Mouse (Mus musculus): ENCODE data around the gene Irs3. TPM values are rescaled to one million over a fixed set of nuclear protein-coding genes. Genes with fewer than 3 reads are reported as not detected.
"Not testable (repeated sequence)": the region's sequence is repeated elsewhere in the genome, so short reads cannot be mapped to it uniquely, and the experiment has no call there.

Irs3 gene
- polyA plus RNA-seq, 1 experiment from 2014 or later, result 0.16 TPM

- not testable (repeated sequence) for H3K4me1 ChIP-seq (ENCODE audit: control insufficient read depth, insufficient read depth, low read depth, low read length); H3K9me3 ChIP-seq (ENCODE audit: control insufficient read depth, low read length); ATAC-seq; H3K9ac ChIP-seq (ENCODE audit: low read depth, low read length); H3K36me3 ChIP-seq (ENCODE audit: control insufficient read depth, insufficient read depth, low read length); H3K4me2 ChIP-seq (ENCODE audit: low read length); H3K27me3 ChIP-seq (replicated peaks; ENCODE audit: control insufficient read depth, insufficient read depth, low read length); H3K4me3 ChIP-seq (ENCODE audit: low read length); H3K27ac ChIP-seq (ENCODE audit: low read depth, low read length)
- 90% methylated on average over 2 of the region's 2 CpGs for WGBS
Observed at GRCm38 (mm10) chr5:137614921-137615320, 30.6 kb downstream of the Irs3 start.

DNA sequence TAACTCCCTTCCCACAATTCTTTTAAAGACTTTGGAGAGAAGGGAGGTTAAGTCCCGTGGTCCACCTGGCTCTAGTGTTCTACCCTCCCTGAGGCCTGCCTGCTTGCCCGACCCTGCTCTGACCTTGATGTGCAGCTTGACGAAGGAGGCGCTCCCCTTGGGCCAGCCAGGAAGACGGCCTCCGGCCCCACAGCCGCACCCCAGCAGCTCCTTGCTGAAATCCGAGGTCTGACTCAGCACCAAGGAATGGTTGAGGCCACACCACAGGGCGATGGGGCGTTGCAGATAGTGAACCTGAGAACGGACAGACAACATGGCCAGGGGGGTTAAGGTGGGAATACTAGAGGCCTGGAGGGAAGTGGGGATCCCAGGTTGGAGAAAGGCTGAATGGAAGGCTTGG is 32.0 kb downstream of the Irs3 start, which contains the start of gene Pcolce:
Gene Pcolce, minus strand, starts transcription at position 235 of the 400 bp plus-strand sequence.
- H3K4me1 ChIP-seq (ENCODE audit: control insufficient read depth, insufficient read depth, low read depth, low read length), result peaks cover under 1% of the 10 kb centered on the region; the same call in 1 of the 2 replicates
- H3K9me3 ChIP-seq (ENCODE audit: control insufficient read depth, low read length), result no peaks in the 10 kb centered on the region
- H3K4me3 ChIP-seq (ENCODE audit: low read length), result no peak within 1 kb of the TSS
- ATAC-seq, result no peak
- no peak within 1 kb of the TSS for H3K4me2 ChIP-seq (ENCODE audit: low read length)
- no peak within 1 kb of the TSS for H3K27ac ChIP-seq (ENCODE audit: low read depth, low read length)
- no peak within 1 kb of the TSS for H3K9ac ChIP-seq (ENCODE audit: low read depth, low read length)
- 59% methylated on average over 11 of the region's 11 CpGs for WGBS
- H3K36me3 ChIP-seq (ENCODE audit: control insufficient read depth, insufficient read depth, low read length), result no peaks in the 10 kb centered on the region
- H3K27me3 ChIP-seq (replicated peaks; ENCODE audit: control insufficient read depth, insufficient read depth, low read length), result no peaks in the 10 kb centered on the region

- no peaks in the 10 kb centered on the region for H3K36me3 ChIP-seq (ENCODE audit: control insufficient read depth, insufficient read depth, low read length)
- WGBS, result 82% methylated on average over 5 of the region's 5 CpGs
- H3K9ac ChIP-seq (ENCODE audit: low read depth, low read length), result no peak overlapping the region
Observed at GRCm38 (mm10) chr5:137613076-137613475, 32.4 kb downstream of the Irs3 start.

DNA sequence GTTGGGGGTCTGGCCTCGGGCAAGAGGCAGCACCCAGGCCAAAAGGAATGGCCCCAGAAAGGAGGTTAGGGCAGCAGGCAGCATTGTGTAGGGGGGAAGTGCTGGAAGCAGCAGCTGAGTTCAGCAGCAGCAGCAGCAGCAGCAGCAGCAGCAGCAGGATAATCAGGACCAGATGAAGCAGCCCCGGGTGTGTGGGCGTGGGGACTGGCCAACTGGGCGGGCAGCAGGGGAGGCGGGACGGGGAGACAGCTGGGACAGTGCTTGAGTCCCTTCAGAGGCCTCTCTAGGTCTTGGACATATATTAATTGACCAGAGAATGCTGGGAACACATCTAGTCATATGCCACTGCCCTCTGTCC is 34.3 kb downstream of the Irs3 start:
- Histone ChIP-seq H3K4me3 (ENCODE audit: low read length) (no peak overlapping the region; the same call in 1 of the 2 replicates), H3K27me3 (replicated peaks; ENCODE audit: control insufficient read depth, insufficient read depth, low read length) (no peaks in the 10 kb centered on the region), H3K9ac (ENCODE audit: low read depth, low read length) (peak overlapping the region; percentile 3; the same call in 1 of the 2 replicates), H3K4me1 (ENCODE audit: control insufficient read depth, insufficient read depth, low read depth, low read length) (peaks cover 6% of the 10 kb centered on the region), H3K27ac (ENCODE audit: low read depth, low read length) (no peak overlapping the region), H3K36me3 (ENCODE audit: control insufficient read depth, insufficient read depth, low read length) (no peaks in the 10 kb centered on the region), H3K4me2 (ENCODE audit: low read length) (no peak overlapping the region), H3K9me3 (ENCODE audit: control insufficient read depth, low read length) (no peaks in the 10 kb centered on the region)
- 31% methylated on average over 6 of the region's 6 CpGs for WGBS
- ATAC-seq, result no peak

More at GRCm38 (mm10) chr5:137613076-137613475, 32.4 kb downstream of the Irs3 start:
- Histone ChIP-seq H3K4me2 (ENCODE audit: low read length) (no peak overlapping the region), H3K9me3 (ENCODE audit: control insufficient read depth, low read length) (no peaks in the 10 kb centered on the region), H3K4me1 (ENCODE audit: control insufficient read depth, insufficient read depth, low read depth, low read length) (peaks cover 6% of the 10 kb centered on the region), H3K27me3 (replicated peaks; ENCODE audit: control insufficient read depth, insufficient read depth, low read length) (no peaks in the 10 kb centered on the region), H3K4me3 (ENCODE audit: low read length) (no peak overlapping the region), H3K27ac (ENCODE audit: low read depth, low read length) (no peak overlapping the region)
- ATAC-seq, result no peak

DNA sequence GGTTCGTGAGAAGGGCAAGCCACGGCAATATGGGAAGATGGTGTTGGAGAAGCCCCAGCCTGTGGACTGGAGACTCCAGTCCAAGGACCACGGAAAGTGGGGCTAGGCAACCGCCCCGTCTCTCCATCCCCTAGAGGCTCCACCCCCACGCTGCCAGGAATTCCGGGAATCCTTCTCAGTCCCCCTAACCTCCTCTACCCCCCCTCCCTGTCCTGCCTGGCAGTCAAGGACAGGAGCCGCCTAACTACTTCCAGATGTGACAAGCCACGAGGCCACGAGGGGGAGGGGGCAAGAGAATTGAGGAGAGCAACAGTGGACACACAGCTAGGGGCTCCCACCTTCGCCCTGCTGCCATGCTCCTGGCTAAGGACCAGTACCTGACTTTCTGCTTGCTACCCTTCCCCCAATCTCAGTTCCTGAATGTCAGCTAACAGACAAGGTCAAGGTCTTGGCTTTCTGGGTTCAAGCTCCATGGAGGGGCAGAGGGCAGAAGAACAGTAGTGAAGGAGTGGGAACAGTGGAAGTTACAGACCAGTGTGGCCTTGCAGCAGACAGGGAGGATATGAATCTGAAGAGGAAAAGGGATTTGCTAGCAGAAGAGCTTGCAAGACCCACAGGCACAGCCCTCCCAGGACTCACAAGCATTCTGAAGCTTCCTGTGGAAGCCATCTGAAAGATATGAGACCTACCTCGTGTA is 34.8 kb downstream of the Irs3 start:
- Histone ChIP-seq H3K27me3 (replicated peaks; ENCODE audit: control insufficient read depth, insufficient read depth, low read length) (no peaks in the 10 kb centered on the region), H3K4me1 (ENCODE audit: control insufficient read depth, insufficient read depth, low read depth, low read length) (peaks cover 6% of the 10 kb centered on the region), H3K9ac (ENCODE audit: low read depth, low read length) (peak overlapping the region; percentile 13; the same call in 1 of the 2 replicates), H3K4me3 (ENCODE audit: low read length) (no peak overlapping the region; the same call in 1 of the 2 replicates), H3K4me2 (ENCODE audit: low read length) (no peak overlapping the region), H3K36me3 (ENCODE audit: control insufficient read depth, insufficient read depth, low read length) (no peaks in the 10 kb centered on the region), H3K9me3 (ENCODE audit: control insufficient read depth, low read length) (no peaks in the 10 kb centered on the region), H3K27ac (ENCODE audit: low read depth, low read length) (no peak overlapping the region)
- 23% methylated on average over 11 of the region's 12 CpGs for WGBS
- no peak for ATAC-seq

DNA sequence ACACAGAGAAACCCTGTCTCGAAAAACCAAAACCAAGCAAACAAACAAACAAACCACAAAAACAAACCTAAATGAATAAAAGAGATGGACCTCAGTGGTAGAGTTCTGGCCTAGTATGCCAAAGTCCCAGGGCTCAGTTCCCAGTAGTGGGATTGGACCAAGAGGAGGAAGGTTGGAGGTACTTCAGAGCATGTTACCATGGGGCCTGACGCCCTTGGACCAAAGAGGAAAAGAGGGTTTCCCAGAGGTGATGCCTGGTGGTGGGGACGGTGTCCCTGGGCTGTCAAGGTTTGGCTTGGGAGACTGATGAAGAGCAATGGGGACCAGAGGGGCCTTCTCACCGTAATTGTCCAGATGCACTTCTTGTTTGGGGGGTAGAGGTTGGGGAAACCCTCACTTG is 35.5 kb downstream of the Irs3 start:
- no peak overlapping the region for H3K9ac ChIP-seq (ENCODE audit: low read depth, low read length)
- no peaks in the 10 kb centered on the region for H3K36me3 ChIP-seq (ENCODE audit: control insufficient read depth, insufficient read depth, low read length)
- no peaks in the 10 kb centered on the region for H3K9me3 ChIP-seq (ENCODE audit: control insufficient read depth, low read length)
- no peak overlapping the region for H3K4me2 ChIP-seq (ENCODE audit: low read length)
- H3K27ac ChIP-seq (ENCODE audit: low read depth, low read length), result no peak overlapping the region
- H3K27me3 ChIP-seq (replicated peaks; ENCODE audit: control insufficient read depth, insufficient read depth, low read length), result no peaks in the 10 kb centered on the region
- H3K4me1 ChIP-seq (ENCODE audit: control insufficient read depth, insufficient read depth, low read depth, low read length), result peaks cover 6% of the 10 kb centered on the region
- ATAC-seq, result no peak
- H3K4me3 ChIP-seq (ENCODE audit: low read length), result no peak overlapping the region
- 74% methylated on average over 4 of the region's 4 CpGs for WGBS

GRCm38 (mm10) chr5:137609292-137609691 is 36.2 kb downstream of the Irs3 start:
- Histone ChIP-seq H3K9me3 (ENCODE audit: control insufficient read depth, low read length) (no peaks in the 10 kb centered on the region), H3K27me3 (replicated peaks; ENCODE audit: control insufficient read depth, insufficient read depth, low read length) (no peaks in the 10 kb centered on the region), H3K9ac (ENCODE audit: low read depth, low read length) (no peak overlapping the region), H3K4me2 (ENCODE audit: low read length) (no peak overlapping the region), H3K36me3 (ENCODE audit: control insufficient read depth, insufficient read depth, low read length) (no peaks in the 10 kb centered on the region), H3K27ac (ENCODE audit: low read depth, low read length) (no peak overlapping the region), H3K4me3 (ENCODE audit: low read length) (no peak overlapping the region), H3K4me1 (ENCODE audit: control insufficient read depth, insufficient read depth, low read depth, low read length) (peaks cover 6% of the 10 kb centered on the region)
- WGBS, result 58% methylated on average over 3 of the region's 3 CpGs
- no peak for ATAC-seq

DNA sequence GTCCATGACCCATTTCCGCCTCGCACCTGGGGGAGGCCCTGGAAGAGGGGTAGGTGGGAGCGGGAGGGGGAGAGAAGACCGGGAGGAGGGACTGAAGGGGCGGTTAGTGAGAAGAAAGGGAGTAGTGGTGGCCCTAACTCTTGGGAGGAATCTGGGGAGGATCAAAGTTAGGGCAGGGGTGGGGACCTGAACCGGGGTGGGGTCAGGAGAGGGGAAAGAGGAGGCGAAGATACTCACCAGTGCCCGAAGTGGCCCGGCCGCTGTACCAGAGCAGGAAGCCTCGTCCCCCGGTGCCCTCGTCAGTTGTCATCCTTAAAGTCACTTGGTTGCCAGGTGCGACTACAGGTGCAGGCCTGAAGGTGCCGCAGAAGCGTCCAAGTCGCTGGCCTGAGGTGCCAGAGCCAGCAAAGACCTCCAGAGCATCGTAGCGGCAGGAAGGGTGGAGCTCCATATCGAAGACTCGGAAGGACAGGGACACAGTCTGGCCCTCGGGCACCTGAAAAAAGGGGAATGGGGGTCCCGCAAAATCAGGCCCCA is 36.8 kb downstream of the Irs3 start:
- Histone ChIP-seq H3K4me3 (ENCODE audit: low read length) (peak overlapping the region; percentile 18), H3K4me1 (ENCODE audit: control insufficient read depth, insufficient read depth, low read depth, low read length) (peaks cover 6% of the 10 kb centered on the region)

GRCm38 (mm10) chr5:137607860-137608653 is 37.5 kb downstream of the Irs3 start:
- Histone ChIP-seq H3K27me3 (replicated peaks; ENCODE audit: control insufficient read depth, insufficient read depth, low read length) (no peaks in the 10 kb centered on the region), H3K9me3 (ENCODE audit: control insufficient read depth, low read length) (no peaks in the 10 kb centered on the region), H3K4me3 (ENCODE audit: low read length) (peak overlapping the region; percentile 18), H3K36me3 (ENCODE audit: control insufficient read depth, insufficient read depth, low read length) (no peaks in the 10 kb centered on the region), H3K9ac (ENCODE audit: low read depth, low read length) (peak overlapping the region; percentile 48), H3K4me2 (ENCODE audit: low read length) (peak overlapping the region; percentile 41), H3K4me1 (ENCODE audit: control insufficient read depth, insufficient read depth, low read depth, low read length) (peaks cover 6% of the 10 kb centered on the region), H3K27ac (ENCODE audit: low read depth, low read length) (no peak overlapping the region)
- no peak; the same call in 1 of the 2 replicates for ATAC-seq
- WGBS, result 14% methylated on average over 26 of the region's 26 CpGs

More for the DNA sequence above, 36.8 kb downstream of the Irs3 start:
- H3K9me3 ChIP-seq (ENCODE audit: control insufficient read depth, low read length), result no peaks in the 10 kb centered on the region
- ATAC-seq, result no peak; the same call in 1 of the 2 replicates
- no peaks in the 10 kb centered on the region for H3K27me3 ChIP-seq (replicated peaks; ENCODE audit: control insufficient read depth, insufficient read depth, low read length)
- WGBS, result 19% methylated on average over 23 of the region's 23 CpGs
- H3K9ac ChIP-seq (ENCODE audit: low read depth, low read length), result peak overlapping the region; percentile 48
- peak overlapping the region; percentile 41 for H3K4me2 ChIP-seq (ENCODE audit: low read length)
- no peaks in the 10 kb centered on the region for H3K36me3 ChIP-seq (ENCODE audit: control insufficient read depth, insufficient read depth, low read length)
- H3K27ac ChIP-seq (ENCODE audit: low read depth, low read length), result no peak overlapping the region

All from hindbrain, embryonic 16.5 days (tissue).